Mouse (Mus musculus) cerebellum, postnatal 14 days (tissue): ENCODE data around the gene Zfhx3.

Experiments used
- DNase-seq, 2 experiments: peaks; one replicate each; pipeline ENCODE4 v3.0.0; 2021; ENCODE audit warnings: mixed read lengths in 2 of 2

Gene Zfhx3

DNA sequence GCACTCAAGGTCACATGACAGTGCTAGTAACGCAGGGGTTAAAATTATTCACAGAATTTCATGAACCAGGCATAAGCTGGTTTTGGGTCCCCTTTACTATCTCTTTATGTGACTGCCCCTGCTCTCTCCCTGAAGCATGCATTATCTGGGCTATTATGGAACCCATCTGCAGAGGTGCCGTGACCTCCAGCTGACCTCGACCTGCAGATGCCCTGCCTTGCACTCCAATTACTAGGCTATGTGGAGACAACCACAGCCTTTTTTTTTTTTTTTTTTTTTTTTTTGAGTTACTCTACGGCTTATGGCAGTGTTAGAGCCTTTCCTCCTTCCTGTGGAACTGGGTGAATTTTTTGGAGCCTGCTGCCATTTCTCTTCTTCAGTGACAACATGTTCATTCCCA is 80.0 kb downstream of the Zfhx3 start:
- no peak for DNase-seq

DNA sequence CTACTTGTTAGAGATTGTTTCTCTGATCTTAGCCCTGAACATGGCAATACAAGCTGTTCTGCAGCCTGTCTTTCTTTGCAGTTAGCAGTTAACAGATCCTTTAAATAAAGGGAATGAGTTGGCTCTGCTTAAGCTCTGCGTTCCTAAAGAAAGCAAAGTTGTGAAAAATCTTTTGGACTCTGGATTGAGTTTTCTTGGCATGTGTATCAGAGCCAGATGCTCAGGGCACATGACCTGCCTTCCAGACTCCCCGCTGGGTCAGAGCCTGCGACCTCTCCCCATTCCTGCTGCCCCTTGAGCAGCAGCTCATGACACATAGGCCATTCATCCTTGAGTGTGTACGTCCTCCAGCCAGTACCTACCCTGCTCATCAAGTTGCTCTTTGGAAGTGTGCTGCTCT is 81.9 kb downstream of the Zfhx3 start:
- DNase-seq, result peak in 1 of 2 experiments; percentile 5

DNA sequence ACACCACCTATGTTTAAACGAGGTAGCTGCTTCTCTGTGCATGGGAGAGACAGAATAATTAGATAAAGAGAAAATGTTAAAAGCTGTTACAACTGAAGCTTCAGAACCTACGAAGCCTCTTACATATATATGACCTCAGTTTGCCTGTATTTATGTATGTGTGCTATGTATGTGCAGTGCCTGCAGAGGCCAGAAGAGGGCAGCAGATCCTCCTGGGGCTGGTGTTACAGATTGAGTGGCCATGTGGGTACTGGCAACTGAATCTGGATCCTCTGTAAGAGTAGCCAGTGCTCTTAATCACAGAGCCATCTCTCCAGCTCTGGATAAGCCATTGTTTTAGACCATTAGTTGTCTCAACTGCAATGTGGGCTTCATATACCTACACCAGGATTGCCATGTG is 82.8 kb downstream of the Zfhx3 start:
- peak; percentile 4 to 12 for DNase-seq

- DNase-seq, result peak in 1 of 2 experiments; percentile 5
Measured at GRCm38 (mm10) chr8:108026557-108027440, 84.4 kb downstream of the Zfhx3 start.

- DNase-seq, result peak; percentile 17
Measured at GRCm38 (mm10) chr8:108027561-108028025, 85.1 kb downstream of the Zfhx3 start.

- DNase-seq, result no peak
Measured at GRCm38 (mm10) chr8:108028440-108028839, 86.0 kb downstream of the Zfhx3 start.

GRCm38 (mm10) chr8:108031159-108031558 is 88.7 kb downstream of the Zfhx3 start:
- DNase-seq, result no peak

GRCm38 (mm10) chr8:108034070-108034469 is 91.6 kb downstream of the Zfhx3 start:
- no peak for DNase-seq

DNA sequence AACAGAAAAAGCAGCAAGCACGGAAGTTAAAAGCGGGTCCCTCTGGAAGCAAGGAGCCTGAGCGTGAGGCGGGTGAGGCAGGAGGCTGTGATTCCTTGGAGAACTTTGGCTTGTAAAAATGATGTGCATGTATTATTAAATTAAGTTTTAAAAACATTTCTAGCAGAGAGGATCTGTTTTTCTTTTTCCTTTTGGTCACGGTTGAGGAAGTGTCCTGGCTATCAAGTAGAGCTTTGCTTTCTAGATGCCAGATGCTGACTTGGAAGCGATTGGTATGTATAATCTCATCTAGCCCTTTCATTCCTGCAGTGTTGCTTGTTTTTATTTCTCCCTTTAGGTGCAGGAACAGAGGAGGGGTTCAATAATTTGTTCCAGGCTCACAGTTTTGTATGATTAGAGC is 92.3 kb downstream of the Zfhx3 start:
- DNase-seq, result no peak

DNA sequence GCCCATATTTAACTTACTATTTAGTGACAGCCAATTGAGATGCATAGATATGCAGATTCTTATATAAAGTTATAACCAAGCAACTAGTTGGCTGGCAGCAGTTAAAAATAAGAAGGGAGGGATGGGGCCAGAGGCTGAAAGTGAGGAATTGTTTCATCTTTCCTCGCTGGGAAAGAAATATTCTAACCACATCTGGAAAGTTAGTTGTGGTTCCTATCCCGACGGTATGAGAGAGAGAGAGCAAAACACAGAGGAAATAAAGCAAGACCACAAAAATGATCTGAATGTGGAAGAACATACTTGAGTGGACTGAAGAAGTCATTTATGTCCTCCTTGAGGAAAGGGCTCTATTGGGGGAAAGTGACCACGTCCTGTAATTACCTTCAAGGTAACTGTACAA is 101.2 kb downstream of the Zfhx3 start:
- DNase-seq, result no peak

DNA sequence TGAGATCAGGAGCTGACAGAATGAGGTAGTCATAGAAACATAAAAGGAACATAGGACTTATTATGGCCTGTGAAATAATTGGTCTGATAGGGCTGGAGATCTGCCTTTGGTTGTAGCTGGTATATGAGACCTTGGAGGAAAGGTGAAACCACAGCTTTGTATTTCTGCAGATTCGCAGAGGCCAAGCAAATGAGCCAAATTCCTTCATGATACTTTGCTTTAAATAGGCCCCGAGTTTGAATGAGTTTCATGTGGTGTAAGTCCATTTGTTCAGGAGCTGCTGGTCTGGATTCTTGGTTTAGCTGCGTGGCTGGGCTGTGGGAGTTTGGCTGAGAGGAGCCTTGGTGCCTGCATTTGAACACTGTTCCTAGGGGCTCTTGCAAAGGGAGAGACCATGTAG is 101.7 kb downstream of the Zfhx3 start:
- no peak for DNase-seq

DNA sequence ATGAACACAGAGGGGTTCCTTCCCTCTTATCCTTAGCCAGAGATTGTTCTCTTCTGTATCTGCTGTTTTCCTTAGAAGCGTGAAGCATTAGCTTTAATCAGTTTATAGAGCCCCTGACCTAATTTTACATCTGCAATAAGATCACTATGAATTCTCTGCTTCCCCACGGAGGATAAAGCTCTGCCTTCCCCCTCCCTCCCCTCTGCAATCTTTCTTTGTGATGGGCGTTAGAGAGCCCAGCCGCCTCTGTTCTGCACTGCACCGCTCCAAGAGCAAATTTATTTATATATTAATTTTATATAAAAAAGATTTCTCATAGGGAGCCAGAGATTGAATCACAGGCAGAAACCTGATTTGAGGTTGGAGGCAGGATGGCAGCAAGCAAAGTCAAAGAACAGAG is 113.8 kb downstream of the Zfhx3 start:
- DNase-seq, result no peak

DNA sequence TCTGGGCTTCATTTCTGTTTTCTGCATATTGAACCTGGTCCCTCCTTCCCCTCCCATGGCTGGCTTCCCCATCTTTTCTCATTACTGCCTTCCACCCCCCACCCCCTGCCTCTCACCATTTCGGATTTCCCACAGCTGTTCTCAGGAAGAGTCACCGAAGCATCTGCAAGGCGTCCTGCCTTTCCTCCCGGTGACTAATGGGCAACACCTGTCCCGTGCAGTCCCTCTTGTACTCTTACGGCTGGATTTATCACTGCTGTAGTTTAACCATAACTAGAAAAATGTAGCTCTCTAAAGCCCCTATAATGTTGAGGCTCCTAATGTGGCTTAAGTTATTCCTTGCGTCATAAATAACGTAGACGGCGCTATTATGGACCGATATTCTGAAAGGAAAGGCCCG is 119.5 kb downstream of the Zfhx3 start:
- no peak for DNase-seq

GRCm38 (mm10) chr8:108067111-108067510 is 124.7 kb downstream of the Zfhx3 start:
- DNase-seq, result peak; percentile 42 to 53

DNA sequence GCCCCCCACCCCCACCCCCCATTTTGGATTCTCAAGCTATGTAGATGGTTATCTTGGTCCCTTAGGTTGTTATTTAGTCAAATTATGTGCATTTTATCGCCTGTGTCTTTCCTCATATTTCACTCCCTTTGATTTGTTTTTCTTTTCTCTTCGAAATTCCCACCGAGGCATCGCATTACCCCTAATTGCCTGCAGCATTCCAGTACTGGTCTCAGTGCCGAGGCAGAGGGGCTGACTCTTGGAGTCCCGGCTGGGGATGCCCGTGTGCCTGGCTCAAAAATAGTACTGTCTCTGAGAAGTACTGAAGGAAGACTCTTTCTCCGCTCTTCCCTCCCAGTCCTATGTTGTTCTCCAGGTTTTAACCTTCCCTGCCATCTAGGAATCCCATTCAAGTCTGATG is 125.8 kb downstream of the Zfhx3 start:
- no peak for DNase-seq

- DNase-seq, result no peak
Measured at GRCm38 (mm10) chr8:108070438-108070837, 128.0 kb downstream of the Zfhx3 start.

- no peak for DNase-seq
Measured at GRCm38 (mm10) chr8:108072126-108072746, 129.8 kb downstream of the Zfhx3 start.

DNA sequence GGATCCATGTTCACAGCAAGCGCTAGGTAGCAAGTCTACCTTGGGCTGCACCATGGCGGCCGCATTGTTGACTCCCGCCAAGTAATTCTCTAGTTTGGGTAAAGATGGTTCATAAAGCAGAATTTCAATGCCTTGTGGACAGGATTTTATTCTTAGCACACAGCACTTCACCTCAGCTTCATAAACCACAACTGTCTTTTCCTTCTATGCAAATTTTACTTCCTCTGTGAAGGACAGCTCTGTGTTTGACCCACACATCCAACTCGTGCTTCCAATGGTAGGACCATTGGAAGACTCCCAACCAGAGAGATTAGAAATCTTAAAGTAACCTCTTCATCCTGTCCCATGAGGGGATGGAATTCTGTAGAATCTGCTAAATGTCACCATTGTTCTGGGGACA is 130.4 kb downstream of the Zfhx3 start:
- DNase-seq, result no peak

DNA sequence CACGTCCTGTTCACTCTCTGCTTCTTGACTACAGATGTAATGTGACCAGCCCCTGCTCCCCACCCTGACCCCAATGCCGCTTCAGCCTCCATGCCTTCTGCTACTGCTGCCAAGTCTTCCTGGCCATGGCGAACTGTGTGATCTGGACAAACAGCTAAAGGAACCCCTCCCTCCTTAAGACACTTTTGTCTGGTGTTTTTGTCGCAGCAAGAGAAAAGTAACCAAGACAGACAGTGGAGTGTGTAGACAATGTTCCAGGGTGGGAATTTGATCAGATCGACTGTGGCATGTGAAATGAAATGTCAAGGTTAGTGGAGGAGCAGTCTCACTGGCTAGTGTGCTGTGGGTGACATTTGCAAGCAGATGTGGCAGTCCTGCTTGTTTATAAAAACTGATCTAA is 132.7 kb downstream of the Zfhx3 start:
- DNase-seq, result no peak

DNA sequence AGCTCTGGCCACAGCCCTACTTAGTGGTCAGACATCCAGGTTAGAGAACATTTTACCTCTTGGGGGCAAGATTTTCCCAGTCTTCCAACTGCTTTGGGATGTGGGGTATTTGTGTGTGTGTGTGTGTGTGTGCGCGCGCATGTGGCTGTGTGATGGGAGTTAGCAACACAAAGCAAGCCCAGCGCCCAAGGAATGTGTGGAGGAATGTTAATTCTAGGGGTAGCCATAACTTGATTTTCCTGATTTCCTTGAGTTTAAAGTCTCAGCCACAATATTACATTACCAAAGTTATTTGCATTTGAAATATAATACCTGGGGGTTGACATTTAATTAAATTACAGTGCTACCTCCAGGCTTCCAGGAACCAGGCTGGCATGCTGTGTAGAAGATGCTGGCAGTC is 136.3 kb downstream of the Zfhx3 start:
- DNase-seq, result no peak

GRCm38 (mm10) chr8:108086913-108087312 is 144.5 kb downstream of the Zfhx3 start:
- no peak for DNase-seq

- DNase-seq, result no peak
Measured at GRCm38 (mm10) chr8:108089632-108090031, 147.2 kb downstream of the Zfhx3 start.

DNA sequence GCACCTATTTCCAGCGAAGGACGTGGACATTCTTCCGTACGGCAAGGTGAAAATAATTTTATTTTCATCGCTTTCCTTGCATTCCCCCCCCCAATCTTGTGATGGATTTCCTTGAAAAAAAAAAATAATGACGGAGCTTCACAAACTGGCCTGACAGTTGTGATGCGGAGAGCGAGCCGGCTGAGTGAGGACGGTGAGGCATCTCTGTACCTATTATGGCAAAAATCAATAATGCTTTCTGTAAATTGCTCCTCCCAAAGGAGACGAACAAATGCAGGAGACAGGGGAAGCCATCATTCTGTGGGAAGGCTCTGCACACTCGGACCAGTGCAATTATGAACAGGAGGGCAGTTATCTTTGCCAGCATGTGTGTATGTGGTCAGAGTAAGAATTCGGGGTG is 156.2 kb downstream of the Zfhx3 start:
- no peak for DNase-seq

- peak; percentile 59 to 79 for DNase-seq
Measured at GRCm38 (mm10) chr8:108101131-108101530, 158.7 kb downstream of the Zfhx3 start.
